Comparison of ENCODE assay signal across 17 mouse cellular contexts in the genomic region with DNA sequence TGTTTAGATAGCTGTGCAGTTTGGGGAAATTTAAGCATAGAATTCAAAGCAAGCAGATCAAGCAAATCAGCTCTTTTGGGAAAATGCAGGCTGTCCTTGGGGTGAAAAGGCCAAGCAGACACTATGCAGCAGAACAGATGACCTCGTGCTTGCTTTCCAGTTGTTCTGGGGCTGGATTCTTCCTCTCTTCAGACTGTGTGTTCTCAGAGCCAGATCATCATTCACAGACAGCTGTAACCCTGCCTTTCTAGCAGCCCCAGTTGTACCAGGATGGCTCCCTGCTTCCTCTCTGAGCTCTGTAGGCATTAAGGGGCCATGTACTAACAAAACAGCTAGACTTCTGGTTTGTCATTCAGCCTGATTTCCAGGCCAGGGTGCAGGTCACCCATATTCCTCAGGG.
"Had no signal": no experiment of that assay in that cellular context is flagged by ENCODE, and none has a peak within 500 bp of the region (broad histone marks: within the 10 kb centered on the region; RNA-seq: fewer than 3 reads in every experiment).

No protein-coding gene starts in this region.

- H3K9ac ChIP-seq: limb, embryonic 12.5 days; limb, embryonic 15.5 days; liver, embryonic 12.5 days; liver, embryonic 15.5 days; midbrain, embryonic 12.5 days; midbrain, embryonic 15.5 days; neural tube, embryonic 12.5 days; neural tube, embryonic 15.5 days had no signal

- H3K27me3 ChIP-seq: limb, embryonic 12.5 days; limb, embryonic 15.5 days; liver, embryonic 12.5 days; liver, embryonic 15.5 days; midbrain, embryonic 12.5 days; midbrain, embryonic 15.5 days; neural tube, embryonic 12.5 days; neural tube, embryonic 15.5 days had no signal

- H3K4me2 ChIP-seq: limb, embryonic 12.5 days; limb, embryonic 15.5 days; liver, embryonic 12.5 days; liver, embryonic 15.5 days; midbrain, embryonic 12.5 days; midbrain, embryonic 15.5 days; neural tube, embryonic 12.5 days; neural tube, embryonic 15.5 days had no signal

- DNase-seq: kidney, adult 2 months; kidney, postnatal 14 days; kidney, postnatal 4 days; left cerebral cortex, postnatal 4 days; retina, postnatal 1 day; thymus, adult 18-20 months; thymus, postnatal 36 days had no signal

- H3K36me3 ChIP-seq: limb, embryonic 12.5 days; limb, embryonic 15.5 days; liver, embryonic 12.5 days; liver, embryonic 15.5 days; midbrain, embryonic 12.5 days; midbrain, embryonic 15.5 days; neural tube, embryonic 12.5 days; neural tube, embryonic 15.5 days had no signal

- H3K4me1 ChIP-seq: limb, embryonic 12.5 days; limb, embryonic 15.5 days; liver, embryonic 12.5 days; liver, embryonic 15.5 days; midbrain, embryonic 12.5 days; midbrain, embryonic 15.5 days; neural tube, embryonic 12.5 days; neural tube, embryonic 15.5 days had no signal

- H3K4me3 ChIP-seq: limb, embryonic 12.5 days; limb, embryonic 15.5 days; liver, embryonic 12.5 days; liver, embryonic 15.5 days; midbrain, embryonic 12.5 days; midbrain, embryonic 15.5 days; neural tube, embryonic 12.5 days; neural tube, embryonic 15.5 days had no signal

- H3K9me3 ChIP-seq: limb, embryonic 12.5 days; limb, embryonic 15.5 days; liver, embryonic 12.5 days; liver, embryonic 15.5 days; midbrain, embryonic 12.5 days; midbrain, embryonic 15.5 days; neural tube, embryonic 12.5 days; neural tube, embryonic 15.5 days had no signal

- ATAC-seq: intestine, postnatal 0 days; liver, embryonic 12.5 days; midbrain, embryonic 15.5 days had no signal

- H3K27ac ChIP-seq: limb, embryonic 12.5 days; limb, embryonic 15.5 days; liver, embryonic 12.5 days; liver, embryonic 15.5 days; macrophage; midbrain, embryonic 12.5 days; midbrain, embryonic 15.5 days; neural tube, embryonic 12.5 days; neural tube, embryonic 15.5 days had no signal
